Mouse (Mus musculus): ENCODE measurements at regions not wholly inside any gene's neighbourhood (a gene's known extent, or its start where the extent isn't known, plus 50 kb on each side); places are given as distances from the start of the nearest gene placed in this dataset.
"Not testable (repeated sequence)": the region's sequence is repeated elsewhere in the genome, so short reads cannot be mapped to it uniquely, and the experiment has no call there.

- Histone ChIP-seq H3K27me3 (ENCODE audit: poor library complexity, severe bottlenecking) (no peaks in the 10 kb centered on the region), H3K36me3 (replicated peaks) (no peaks in the 10 kb centered on the region), H3K4me3 (no peak overlapping the region), H3K4me1 (peaks cover 2% of the 10 kb centered on the region; the same call in 1 of the 2 replicates), H3K9me3 (no peaks in the 10 kb centered on the region), H3K27ac (no peak overlapping the region)
- WGBS = 93% methylated on average over 9 of the region's 9 CpGs
- no peak for DNase-seq (ENCODE audit: extremely low spot score, low spot score)
Measured at GRCm38 (mm10) chr6:22448906-22449305, 92.9 kb upstream of the Fam3c start.

GRCm38 (mm10) chr6:22447636-22448035, 91.6 kb upstream of the Fam3c start:
- peaks cover 8% of the 10 kb centered on the region for H3K4me1 ChIP-seq
- no peaks in the 10 kb centered on the region for H3K36me3 ChIP-seq (replicated peaks)
- no peak overlapping the region for H3K27ac ChIP-seq
- no peak overlapping the region for H3K4me3 ChIP-seq
- H3K9me3 ChIP-seq = no peaks in the 10 kb centered on the region
- WGBS = 62% methylated on average over 2 of the region's 2 CpGs
- H3K27me3 ChIP-seq (ENCODE audit: poor library complexity, severe bottlenecking) = no peaks in the 10 kb centered on the region
- DNase-seq (ENCODE audit: extremely low spot score, low spot score) = no peak

DNA sequence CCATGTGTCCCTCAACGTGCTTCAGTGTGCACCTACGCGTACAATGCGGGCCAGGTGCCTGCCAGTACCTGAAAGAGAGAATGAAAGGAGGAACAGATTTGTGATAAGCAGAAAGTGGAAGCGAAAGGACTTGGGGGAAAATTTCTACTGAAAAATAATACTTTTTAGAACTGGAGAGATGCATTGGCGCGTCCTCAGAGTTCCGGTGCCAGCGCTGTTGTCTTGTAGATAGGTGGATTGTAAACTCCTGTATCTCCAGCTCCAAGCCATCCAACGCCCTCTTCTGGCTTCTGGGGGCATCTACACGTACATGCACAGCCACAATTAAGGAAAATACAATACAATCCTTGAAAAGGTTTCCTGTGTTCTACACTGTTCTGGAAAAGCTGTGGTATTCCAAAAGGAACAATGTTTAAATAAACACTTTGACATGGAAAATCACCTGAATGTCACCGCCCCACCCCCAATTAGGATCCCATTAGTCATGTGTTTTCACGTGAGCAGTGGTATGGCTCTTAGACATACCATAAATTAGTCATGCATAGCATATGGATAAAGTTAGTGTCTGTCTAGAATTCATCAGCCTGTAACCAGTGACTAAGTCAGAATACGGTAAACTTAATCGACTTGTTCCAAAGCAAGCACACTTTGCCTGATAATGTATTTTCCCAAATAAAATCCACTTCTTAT, 90.7 kb upstream of the Fam3c start:
- no peak overlapping the region for H3K27ac ChIP-seq
- no peaks in the 10 kb centered on the region for H3K36me3 ChIP-seq (replicated peaks)
- peaks cover 8% of the 10 kb centered on the region for H3K4me1 ChIP-seq
- no peak for DNase-seq (ENCODE audit: extremely low spot score, low spot score)
- no peaks in the 10 kb centered on the region for H3K27me3 ChIP-seq (ENCODE audit: poor library complexity, severe bottlenecking)
- H3K4me3 ChIP-seq = no peak overlapping the region
- H3K9me3 ChIP-seq = no peaks in the 10 kb centered on the region
- 83% methylated on average over 15 of the region's 15 CpGs for WGBS

- not testable (repeated sequence) for H3K4me3 ChIP-seq; DNase-seq (ENCODE audit: extremely low spot score, low spot score); H3K27ac ChIP-seq; H3K36me3 ChIP-seq (replicated peaks); H3K9me3 ChIP-seq; H3K27me3 ChIP-seq (ENCODE audit: poor library complexity, severe bottlenecking); H3K4me1 ChIP-seq
- WGBS = 92% methylated on average over 6 of the region's 6 CpGs
Measured at GRCm38 (mm10) chr6:22444856-22445255, 88.8 kb upstream of the Fam3c start.

DNA sequence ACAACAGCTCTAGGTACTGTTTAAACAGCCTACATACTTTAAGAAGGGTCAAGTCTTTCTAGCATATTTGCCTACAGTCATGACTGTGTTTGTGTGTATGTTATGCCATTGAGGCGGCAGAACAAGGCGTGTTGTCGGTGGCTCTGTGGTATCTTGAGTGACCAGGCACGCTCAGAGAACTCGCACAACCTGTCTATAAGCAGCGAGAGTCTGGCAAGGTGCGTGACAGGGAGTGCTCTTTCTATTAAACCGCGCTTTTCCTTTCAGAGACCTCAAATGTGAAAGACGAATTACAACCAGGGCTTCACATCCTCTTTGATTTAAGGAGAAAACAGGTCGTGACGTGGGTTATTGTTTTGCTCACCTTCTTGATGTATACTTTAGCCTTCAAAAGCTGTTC, 88.2 kb upstream of the Fam3c start:
- Histone ChIP-seq H3K27me3 (ENCODE audit: poor library complexity, severe bottlenecking) (no peaks in the 10 kb centered on the region), H3K36me3 (replicated peaks) (no peaks in the 10 kb centered on the region), H3K4me1 (peaks cover 8% of the 10 kb centered on the region), H3K9me3 (no peaks in the 10 kb centered on the region), H3K4me3 (no peak overlapping the region), H3K27ac (no peak overlapping the region)
- DNase-seq (ENCODE audit: extremely low spot score, low spot score) = no peak
- 94% methylated on average over 12 of the region's 12 CpGs for WGBS

DNA sequence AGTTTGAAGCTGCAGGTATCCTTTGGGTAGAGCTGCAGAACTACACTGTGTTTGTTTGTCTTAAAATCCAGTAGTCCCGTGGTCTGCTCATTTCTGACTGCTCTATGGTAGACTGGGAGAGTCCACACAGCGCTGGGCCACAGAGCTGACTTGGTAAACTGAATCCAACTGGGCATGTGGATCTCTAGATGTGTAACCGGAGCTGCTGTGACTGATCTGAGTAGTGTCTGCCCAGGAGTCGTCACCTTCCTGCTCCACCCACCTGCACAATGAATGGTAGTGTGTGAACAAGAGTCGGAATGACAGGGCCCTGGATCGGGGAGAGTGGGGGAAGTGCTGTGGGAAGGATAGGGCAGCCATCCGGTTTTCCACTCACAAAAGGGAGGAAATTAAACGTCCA, 87.5 kb upstream of the Fam3c start:
- 51% methylated on average over 8 of the region's 8 CpGs for WGBS
- no peaks in the 10 kb centered on the region for H3K36me3 ChIP-seq (replicated peaks)
- H3K27ac ChIP-seq = no peak overlapping the region
- H3K9me3 ChIP-seq = no peaks in the 10 kb centered on the region
- peaks cover 8% of the 10 kb centered on the region for H3K4me1 ChIP-seq
- no peak overlapping the region for H3K4me3 ChIP-seq
- no peak for DNase-seq (ENCODE audit: extremely low spot score, low spot score)
- no peaks in the 10 kb centered on the region for H3K27me3 ChIP-seq (ENCODE audit: poor library complexity, severe bottlenecking)

- no peaks in the 10 kb centered on the region for H3K36me3 ChIP-seq (replicated peaks)
- H3K27ac ChIP-seq = no peak overlapping the region
- H3K4me3 ChIP-seq = no peak overlapping the region
- no peaks in the 10 kb centered on the region for H3K9me3 ChIP-seq
- peaks cover 8% of the 10 kb centered on the region for H3K4me1 ChIP-seq
- WGBS = 84% methylated on average over 3 of the region's 3 CpGs
- no peaks in the 10 kb centered on the region for H3K27me3 ChIP-seq (ENCODE audit: poor library complexity, severe bottlenecking)
- DNase-seq (ENCODE audit: extremely low spot score, low spot score) = no peak
Measured at GRCm38 (mm10) chr6:22443170-22443569, 87.1 kb upstream of the Fam3c start.

- no peak overlapping the region for H3K4me3 ChIP-seq
- H3K36me3 ChIP-seq (replicated peaks) = no peaks in the 10 kb centered on the region
- H3K27me3 ChIP-seq (ENCODE audit: poor library complexity, severe bottlenecking) = no peaks in the 10 kb centered on the region
- 92% methylated on average over 8 of the region's 8 CpGs for WGBS
- H3K9me3 ChIP-seq = no peaks in the 10 kb centered on the region
- DNase-seq (ENCODE audit: extremely low spot score, low spot score) = no peak
- no peak overlapping the region for H3K27ac ChIP-seq
- peaks cover 8% of the 10 kb centered on the region for H3K4me1 ChIP-seq
Measured at GRCm38 (mm10) chr6:22442591-22442990, 86.5 kb upstream of the Fam3c start.

- Histone ChIP-seq H3K4me3 (no peak overlapping the region), H3K27ac (no peak overlapping the region), H3K4me1 (peaks cover 8% of the 10 kb centered on the region), H3K27me3 (ENCODE audit: poor library complexity, severe bottlenecking) (no peaks in the 10 kb centered on the region), H3K36me3 (replicated peaks) (no peaks in the 10 kb centered on the region), H3K9me3 (no peaks in the 10 kb centered on the region; the same call in 1 of the 2 replicates)
- WGBS = 86% methylated on average over 9 of the region's 9 CpGs
- DNase-seq (ENCODE audit: extremely low spot score, low spot score) = no peak
Measured at GRCm38 (mm10) chr6:22439871-22440270, 83.8 kb upstream of the Fam3c start.

DNA sequence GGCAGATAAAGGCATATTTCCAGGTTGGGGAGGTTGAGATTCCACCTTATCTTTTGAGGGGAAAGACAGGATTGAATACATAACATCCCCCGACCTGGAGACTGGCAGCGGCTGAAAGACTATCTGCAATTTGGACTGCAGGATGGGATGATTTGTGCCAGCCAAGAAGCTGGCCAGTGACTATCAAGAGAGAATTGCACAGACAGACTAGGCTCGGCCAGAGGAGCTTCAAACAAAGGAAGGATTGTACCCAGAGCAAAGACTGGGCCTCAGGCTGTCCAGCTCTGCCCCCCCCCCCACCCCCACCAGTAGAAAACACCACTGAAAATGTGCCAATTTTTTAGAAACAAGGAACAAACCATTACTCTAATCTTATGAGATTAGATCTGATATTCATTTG, 73.0 kb upstream of the Fam3c start:
- Histone ChIP-seq H3K9me3 (no peaks in the 10 kb centered on the region), H3K27me3 (ENCODE audit: poor library complexity, severe bottlenecking) (no peaks in the 10 kb centered on the region), H3K4me3 (no peak overlapping the region), H3K27ac (no peak overlapping the region), H3K4me1 (peaks cover 11% of the 10 kb centered on the region), H3K36me3 (replicated peaks) (no peaks in the 10 kb centered on the region)
- DNase-seq (ENCODE audit: extremely low spot score, low spot score) = no peak
- 54% methylated on average over 3 of the region's 3 CpGs for WGBS

DNA sequence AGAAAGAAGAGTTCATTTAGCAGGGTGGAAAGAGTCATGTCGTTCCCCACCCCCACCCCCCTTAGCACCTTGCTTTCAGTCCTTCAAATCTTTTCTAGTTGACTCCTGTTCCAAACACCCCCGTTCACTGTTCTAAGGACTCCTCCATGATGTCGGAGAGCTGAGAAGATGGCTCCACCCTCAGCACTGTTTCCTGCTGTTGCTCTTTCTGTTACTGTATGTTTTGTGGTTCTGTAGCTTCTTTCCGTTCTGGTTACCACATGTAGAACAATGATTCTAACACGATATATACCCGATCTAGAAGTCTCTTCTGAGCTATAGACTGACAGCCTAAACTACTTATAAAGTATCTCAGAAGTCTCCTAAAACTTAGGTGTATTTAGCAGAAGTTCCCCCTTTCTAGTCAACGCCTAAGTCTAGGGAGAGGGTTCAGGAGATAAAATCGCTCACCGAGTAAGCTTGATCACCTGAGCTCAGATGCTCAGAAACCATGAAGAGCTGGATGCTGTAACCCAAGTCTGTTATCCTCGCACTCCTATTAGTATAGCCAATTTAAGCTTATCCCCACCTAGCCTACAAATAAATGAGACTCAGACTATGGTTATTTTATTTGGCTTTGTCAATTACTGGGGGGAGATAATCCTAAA, 68.2 kb upstream of the Fam3c start:
- WGBS = 94% methylated on average over 10 of the region's 10 CpGs
- no peak overlapping the region for H3K4me3 ChIP-seq
- no peak overlapping the region for H3K27ac ChIP-seq
- no peaks in the 10 kb centered on the region for H3K36me3 ChIP-seq (replicated peaks)
- no peak for DNase-seq (ENCODE audit: extremely low spot score, low spot score)
- peaks cover 7% of the 10 kb centered on the region for H3K4me1 ChIP-seq
- no peaks in the 10 kb centered on the region for H3K9me3 ChIP-seq
- H3K27me3 ChIP-seq (ENCODE audit: poor library complexity, severe bottlenecking) = no peaks in the 10 kb centered on the region

GRCm38 (mm10) chr6:22423070-22423980, 67.3 kb upstream of the Fam3c start:
- no peaks in the 10 kb centered on the region for H3K27me3 ChIP-seq (ENCODE audit: poor library complexity, severe bottlenecking)
- no peaks in the 10 kb centered on the region for H3K9me3 ChIP-seq
- no peaks in the 10 kb centered on the region for H3K4me1 ChIP-seq
- no peak overlapping the region for H3K27ac ChIP-seq
- 89% methylated on average over 9 of the region's 9 CpGs for WGBS
- H3K4me3 ChIP-seq = no peak overlapping the region
- no peaks in the 10 kb centered on the region for H3K36me3 ChIP-seq (replicated peaks)
- DNase-seq (ENCODE audit: extremely low spot score, low spot score) = no peak

DNA sequence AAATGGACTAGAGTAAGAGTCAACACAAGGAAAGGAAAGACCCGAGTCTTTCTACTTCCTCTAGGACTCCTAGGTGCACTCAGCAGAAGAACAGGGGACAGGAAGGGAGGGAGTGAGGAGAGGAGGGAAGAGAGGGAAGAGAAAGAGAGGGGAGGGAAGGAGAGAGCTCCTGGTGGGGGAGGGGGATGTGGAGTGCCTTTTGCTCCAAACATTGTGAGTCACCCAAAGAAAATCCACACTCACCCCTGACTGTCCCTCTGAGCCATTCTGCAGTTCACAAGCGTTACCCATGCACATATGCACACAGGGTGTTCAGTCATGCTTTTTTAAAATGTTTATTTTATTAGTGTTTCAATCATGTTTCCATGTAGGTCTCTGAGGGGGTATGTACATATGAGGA, 65.5 kb upstream of the Fam3c start:
- no peaks in the 10 kb centered on the region for H3K36me3 ChIP-seq (replicated peaks)
- H3K27me3 ChIP-seq (ENCODE audit: poor library complexity, severe bottlenecking) = no peaks in the 10 kb centered on the region
- H3K4me3 ChIP-seq = no peak overlapping the region
- WGBS = 78% methylated on average over 2 of the region's 2 CpGs
- peaks cover 6% of the 10 kb centered on the region; the same call in 1 of the 2 replicates for H3K4me1 ChIP-seq
- no peak for DNase-seq (ENCODE audit: extremely low spot score, low spot score)
- no peaks in the 10 kb centered on the region for H3K9me3 ChIP-seq
- no peak overlapping the region for H3K27ac ChIP-seq
